Comparison of ENCODE assay signal across 8 mouse cellular contexts in the genomic region with DNA sequence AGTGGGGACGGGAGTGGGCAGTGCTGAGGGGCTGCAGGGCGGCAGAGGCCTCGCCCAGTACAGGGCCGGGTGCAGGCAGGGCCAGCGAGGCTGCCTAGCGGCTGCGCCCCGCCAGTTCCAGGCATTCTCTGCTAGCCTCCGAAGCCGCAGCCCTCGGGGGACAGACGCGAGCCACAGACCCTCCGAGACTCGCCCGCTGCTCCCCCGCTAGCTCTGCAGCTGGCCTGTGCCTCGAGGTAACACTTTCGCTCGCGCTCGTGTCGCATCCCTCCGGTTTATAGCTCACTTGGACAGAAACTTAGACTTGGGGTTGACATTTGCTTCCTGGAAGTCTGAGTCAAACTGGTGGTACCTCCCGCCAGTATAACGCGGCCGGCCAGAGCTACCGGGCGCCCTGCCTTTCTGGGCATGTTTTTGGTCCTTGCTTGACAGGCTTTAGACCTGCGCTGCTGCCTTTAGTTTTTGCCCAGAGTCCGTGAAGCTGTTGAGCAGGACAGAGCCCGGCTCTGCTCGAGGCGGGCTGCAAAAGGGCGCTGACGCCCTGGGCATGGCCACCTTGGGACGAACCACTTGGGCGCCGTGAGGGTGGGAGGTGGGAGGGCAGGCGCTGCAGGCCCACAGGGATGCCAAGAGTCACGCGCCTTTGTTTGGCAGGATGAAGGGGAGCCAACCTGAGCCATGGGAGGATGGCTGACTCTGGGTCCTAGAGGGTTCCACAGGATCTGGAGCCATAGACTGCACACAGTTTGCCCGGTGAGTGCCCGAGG. TPM values are rescaled to one million over a fixed set of nuclear protein-coding genes. Genes with fewer than 3 reads are reported as not detected.
DNase-seq lines count a peak whose midpoint lies in the region; ATAC-seq lines count a peak whose summit lies in the region.

No protein-coding gene starts in this region.

- no peaks in the 10 kb centered on the region for H3K27me3 ChIP-seq in hindbrain, embryonic 13.5 days
- no peaks in the 10 kb centered on the region for H3K27me3 ChIP-seq in liver, embryonic 16.5 days (ENCODE audit: control insufficient read depth, insufficient read depth, low read depth, low read length)

- H3K4me1 ChIP-seq in hindbrain, embryonic 13.5 days (replicated peaks) = peaks cover 64% of the 10 kb centered on the region
- peaks cover 33% of the 10 kb centered on the region for H3K4me1 ChIP-seq in liver, embryonic 16.5 days (ENCODE audit: control insufficient read depth, low read depth, low read length)

- ATAC-seq in hindbrain, embryonic 13.5 days (ENCODE audit: low FRiP score) = no peak
- ATAC-seq in liver, embryonic 16.5 days (ENCODE audit: low read depth) = no peak
- ATAC-seq in activated CD4-positive, CD25-positive, alpha-beta regulatory T cell, adult 4 months = no peak

- peak overlapping the region; percentile 61 for H3K4me2 ChIP-seq in hindbrain, embryonic 13.5 days
- H3K4me2 ChIP-seq in liver, embryonic 16.5 days (ENCODE audit: low read depth, low read length) = peak overlapping the region; percentile 83

- 80% methylated on average over 45 of the region's 45 CpGs for WGBS in hindbrain, embryonic 13.5 days
- WGBS in liver, embryonic 16.5 days (ENCODE audit: insufficient replicate concordance) = 89% methylated on average over 45 of the region's 45 CpGs

- H3K4me3 ChIP-seq in hindbrain, embryonic 13.5 days = peak overlapping the region; percentile 47; the same call in 1 of the 2 replicates
- peak overlapping the region; percentile 84 for H3K4me3 ChIP-seq in liver, embryonic 16.5 days (ENCODE audit: low read depth, low read length)

- peak; percentile 31 for DNase-seq in gastrocnemius, postnatal 14 days
- DNase-seq in gastrocnemius, postnatal 25 days = no peak
- DNase-seq in CD4-positive helper T cell, adult 2 months (ENCODE audit: low read depth, low spot score) = peak; percentile 35
- DNase-seq in cerebellum, postnatal 25 days = peak; percentile 43 to 62
- DNase-seq in urinary bladder, postnatal 14 days (ENCODE audit: low spot score) = no peak

- intact Hi-C loops in gastrocnemius, postnatal 14 days (cut with DNase I; ENCODE audit: low total_unique reads) = no loop called here

- H3K27ac ChIP-seq in hindbrain, embryonic 13.5 days = peak overlapping the region; percentile 93
- peak overlapping the region; percentile 90 for H3K27ac ChIP-seq in liver, embryonic 16.5 days (ENCODE audit: low read length)

- H3K36me3 ChIP-seq in hindbrain, embryonic 13.5 days = peaks cover 33% of the 10 kb centered on the region
- peaks cover 26% of the 10 kb centered on the region for H3K36me3 ChIP-seq in liver, embryonic 16.5 days (ENCODE audit: control insufficient read depth, insufficient read depth)

- no peaks in the 10 kb centered on the region for H3K9me3 ChIP-seq in hindbrain, embryonic 13.5 days
- H3K9me3 ChIP-seq in liver, embryonic 16.5 days (replicated peaks; ENCODE audit: control insufficient read depth, low read length) = no peaks in the 10 kb centered on the region; the same call in 1 of the 2 replicates

- H3K9ac ChIP-seq in hindbrain, embryonic 13.5 days = peak overlapping the region; percentile 71
- H3K9ac ChIP-seq in liver, embryonic 16.5 days (ENCODE audit: low read depth, low read length) = peak overlapping the region; percentile 72

RNA-seq across cellular contexts. Expression of gene 1600002K03Rik, which starts 0.8 kb away (rescaled TPM):
- 1 to 10 TPM; 3.3 to 4.2 TPM for total RNA-seq in gastrocnemius, postnatal 14 days (2021)
- 1 to 10 TPM; 5.1 to 5.9 TPM for total RNA-seq in gastrocnemius, postnatal 25 days (2021)
- polyA plus RNA-seq in hindbrain, embryonic 13.5 days (2015; fragmentation: Nextera tagmentation; extraction: Ambion mirVana) = 11.9 and 14.1 TPM in 2 replicates
- polyA plus RNA-seq in liver, embryonic 16.5 days (2015; fragmentation: Nextera tagmentation; extraction: Ambion mirVana) = 8.4 and 8.7 TPM in 2 replicates
- polyA plus RNA-seq in activated CD4-positive, CD25-positive, alpha-beta regulatory T cell, adult 4 months (2017; shearing (Covaris generic)) = 10 to 100 TPM; 18.0 to 22.7 TPM

RNA-seq across cellular contexts. Expression of gene Cirbp, which starts 6.2 kb away (rescaled TPM):
- total RNA-seq in gastrocnemius, postnatal 14 days (2021) = 10 to 100 TPM; 41.4 to 41.5 TPM
- total RNA-seq in gastrocnemius, postnatal 25 days (2021) = 10 to 100 TPM; 17.3 to 21.4 TPM
- polyA plus RNA-seq in hindbrain, embryonic 13.5 days (2015; fragmentation: Nextera tagmentation; extraction: Ambion mirVana) = 364 and 409 TPM in 2 replicates
- polyA plus RNA-seq in liver, embryonic 16.5 days (2015; fragmentation: Nextera tagmentation; extraction: Ambion mirVana) = 13.8 and 14.2 TPM in 2 replicates
- 100 to 1,000 TPM; 132 to 177 TPM for polyA plus RNA-seq in activated CD4-positive, CD25-positive, alpha-beta regulatory T cell, adult 4 months (2017; shearing (Covaris generic))

RNA-seq across cellular contexts. Expression of gene Efna2, which starts 7.3 kb away (rescaled TPM):
- total RNA-seq in gastrocnemius, postnatal 14 days (2021) = under 1 TPM; 0.58 to 0.98 TPM
- total RNA-seq in gastrocnemius, postnatal 25 days (2021) = under 1 TPM; 0.26 to 0.54 TPM
- 18.8 and 21.4 TPM in 2 replicates for polyA plus RNA-seq in hindbrain, embryonic 13.5 days (2015; fragmentation: Nextera tagmentation; extraction: Ambion mirVana)
- polyA plus RNA-seq in liver, embryonic 16.5 days (2015; fragmentation: Nextera tagmentation; extraction: Ambion mirVana) = 0.47 and 0.53 TPM in 2 replicates
- polyA plus RNA-seq in activated CD4-positive, CD25-positive, alpha-beta regulatory T cell, adult 4 months (2017; shearing (Covaris generic)) = not detected

RNA-seq across cellular contexts. Expression of gene Midn, which starts 23.9 kb away (rescaled TPM):
- total RNA-seq in gastrocnemius, postnatal 14 days (2021) = 10 to 100 TPM; 40.3 to 43.6 TPM
- 10 to 100 TPM; 33.7 to 34.8 TPM for total RNA-seq in gastrocnemius, postnatal 25 days (2021)
- polyA plus RNA-seq in hindbrain, embryonic 13.5 days (2015; fragmentation: Nextera tagmentation; extraction: Ambion mirVana) = 32.4 and 34.7 TPM in 2 replicates
- 2.3 and 2.6 TPM in 2 replicates for polyA plus RNA-seq in liver, embryonic 16.5 days (2015; fragmentation: Nextera tagmentation; extraction: Ambion mirVana)
- polyA plus RNA-seq in activated CD4-positive, CD25-positive, alpha-beta regulatory T cell, adult 4 months (2017; shearing (Covaris generic)) = 1 to 10 TPM; 7.3 to 9.2 TPM

RNA-seq across cellular contexts. Expression of gene Cbarp, which starts 31.3 kb away (rescaled TPM):
- total RNA-seq in gastrocnemius, postnatal 14 days (2021) = 1 to 10 TPM; 1.6 TPM
- 1 to 10 TPM; 1.2 to 1.6 TPM for total RNA-seq in gastrocnemius, postnatal 25 days (2021)
- polyA plus RNA-seq in hindbrain, embryonic 13.5 days (2015; fragmentation: Nextera tagmentation; extraction: Ambion mirVana) = 57.4 and 59.2 TPM in 2 replicates
- polyA plus RNA-seq in liver, embryonic 16.5 days (2015; fragmentation: Nextera tagmentation; extraction: Ambion mirVana) = 0.44 and 0.65 TPM in 2 replicates
- under 1 TPM; 0.74 to 0.96 TPM for polyA plus RNA-seq in activated CD4-positive, CD25-positive, alpha-beta regulatory T cell, adult 4 months (2017; shearing (Covaris generic))

Comparison
In these comparisons a context has a peak if more than half of its experiments do, and no peak if none do; other contexts are left out.
1. DNase-seq: peak in gastrocnemius, postnatal 14 days (single experiment), CD4-positive helper T cell, adult 2 months (single experiment) and cerebellum, postnatal 25 days (2 of 2); none in gastrocnemius, postnatal 25 days (single experiment) and urinary bladder, postnatal 14 days (single experiment).
2. RNA of gene Efna2, which starts 7.3 kb away (polyA plus RNA-seq): 18.8 to 21.4 TPM in hindbrain, embryonic 13.5 days; 0.47 to 0.53 TPM in liver, embryonic 16.5 days and not detected in activated CD4-positive, CD25-positive, alpha-beta regulatory T cell, adult 4 months; every median in the first group is over 10 times any median in the second.